Mouse (Mus musculus) kidney, adult 18-20 months (tissue): ENCODE data around the gene Zbtb21.

Source experiments
- DNase-seq: peaks from one replicate; pipeline ENCODE4 v3.0.0; 2021

Gene Zbtb21

GRCm38 (mm10) chr16:97941844-97942243 is 20.6 kb downstream of the Zbtb21 start:
- DNase-seq, result no peak

GRCm38 (mm10) chr16:97940471-97940973 is 21.9 kb downstream of the Zbtb21 start:
- DNase-seq, result no peak

- no peak for DNase-seq
Observed at GRCm38 (mm10) chr16:97935815-97936214, 26.6 kb downstream of the Zbtb21 start.

GRCm38 (mm10) chr16:97930231-97930630 is 32.2 kb downstream of the Zbtb21 start:
- no peak for DNase-seq

GRCm38 (mm10) chr16:97929520-97929919 is 32.9 kb downstream of the Zbtb21 start:
- DNase-seq, result peak; percentile 49

- no peak for DNase-seq
Observed at GRCm38 (mm10) chr16:97927331-97927938, 35.0 kb downstream of the Zbtb21 start.

GRCm38 (mm10) chr16:97926381-97926780 is 36.0 kb downstream of the Zbtb21 start:
- no peak for DNase-seq

- DNase-seq, result no peak
Observed at GRCm38 (mm10) chr16:97925760-97926159, 36.7 kb downstream of the Zbtb21 start.

GRCm38 (mm10) chr16:97923700-97924099 is 38.7 kb downstream of the Zbtb21 start:
- DNase-seq, result no peak

- DNase-seq, result no peak
Observed at GRCm38 (mm10) chr16:97922779-97923126, 39.7 kb downstream of the Zbtb21 start.

- peak; percentile 92 for DNase-seq
Observed at GRCm38 (mm10) chr16:97921961-97922778, 40.3 kb downstream of the Zbtb21 start.

- no peak for DNase-seq
Observed at GRCm38 (mm10) chr16:97920621-97921020, 41.8 kb downstream of the Zbtb21 start.

- DNase-seq, result no peak
Observed at GRCm38 (mm10) chr16:97919793-97920192, 42.6 kb downstream of the Zbtb21 start.

- DNase-seq, result no peak
Observed at GRCm38 (mm10) chr16:97912873-97913272, 49.5 kb downstream of the Zbtb21 start.

GRCm38 (mm10) chr16:97909356-97909755 is 53.1 kb downstream of the Zbtb21 start:
- no peak for DNase-seq

GRCm38 (mm10) chr16:97907496-97907895 is 54.9 kb downstream of the Zbtb21 start:
- DNase-seq, result no peak

GRCm38 (mm10) chr16:97906337-97906736 is 56.1 kb downstream of the Zbtb21 start:
- DNase-seq, result no peak

GRCm38 (mm10) chr16:97905449-97905991 is 56.9 kb downstream of the Zbtb21 start:
- no peak for DNase-seq

GRCm38 (mm10) chr16:97904035-97904434 is 58.4 kb downstream of the Zbtb21 start:
- no peak for DNase-seq

GRCm38 (mm10) chr16:97897346-97898024 is 64.9 kb downstream of the Zbtb21 start:
- DNase-seq, result peak; percentile 52
